Mouse (Mus musculus) WW6 (cell line): ENCODE measurements at regions not wholly inside any gene's neighbourhood (a gene's known extent, or its start where the extent isn't known, plus 50 kb on each side); places are given as distances from the start of the nearest gene placed in this dataset.
"Not testable (repeated sequence)": the region's sequence is repeated elsewhere in the genome, so short reads cannot be mapped to it uniquely, and the experiment has no call there.

Experiments
- DNase-seq: peaks from one replicate; pipeline ENCODE4 v3.0.0-alpha.2; 2013; ENCODE audit warnings: low read depth, low spot score

DNA sequence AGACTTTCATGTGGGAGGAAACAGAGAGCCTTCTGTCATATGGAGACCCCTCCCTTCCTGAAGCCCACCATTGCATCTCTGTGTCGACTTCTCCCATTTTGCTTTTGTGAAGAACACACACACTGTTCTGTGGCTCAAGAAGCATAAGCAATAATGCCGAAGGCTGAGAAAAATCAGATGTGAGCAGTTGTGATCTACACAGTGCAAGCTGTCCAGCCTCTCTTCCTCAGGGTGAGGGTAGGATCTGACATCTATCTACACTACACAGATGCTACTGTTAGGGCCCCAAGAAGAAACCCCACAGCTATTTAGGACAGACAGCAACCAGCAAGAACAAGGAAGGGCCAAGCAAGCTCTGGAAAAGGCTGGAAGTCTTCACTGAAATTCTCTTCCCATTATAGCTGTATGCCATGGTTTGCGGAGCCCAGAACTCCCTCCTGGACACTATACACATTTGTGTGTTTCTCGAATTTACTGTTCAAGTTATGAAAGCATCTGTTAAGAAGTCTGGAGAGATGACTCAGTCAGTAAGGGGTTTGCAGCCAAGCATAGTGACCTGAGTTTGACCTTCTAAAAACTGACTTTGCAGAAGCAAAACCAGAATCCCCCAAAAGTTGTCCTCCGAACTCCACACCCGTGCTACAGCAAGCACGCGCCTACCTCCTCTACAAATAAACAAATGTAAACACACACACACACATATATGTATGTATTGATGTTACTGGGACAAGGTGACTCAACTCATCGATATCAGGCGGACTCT is 218.3 kb upstream of the Sesn3 start:
- DNase-seq = no peak

DNA sequence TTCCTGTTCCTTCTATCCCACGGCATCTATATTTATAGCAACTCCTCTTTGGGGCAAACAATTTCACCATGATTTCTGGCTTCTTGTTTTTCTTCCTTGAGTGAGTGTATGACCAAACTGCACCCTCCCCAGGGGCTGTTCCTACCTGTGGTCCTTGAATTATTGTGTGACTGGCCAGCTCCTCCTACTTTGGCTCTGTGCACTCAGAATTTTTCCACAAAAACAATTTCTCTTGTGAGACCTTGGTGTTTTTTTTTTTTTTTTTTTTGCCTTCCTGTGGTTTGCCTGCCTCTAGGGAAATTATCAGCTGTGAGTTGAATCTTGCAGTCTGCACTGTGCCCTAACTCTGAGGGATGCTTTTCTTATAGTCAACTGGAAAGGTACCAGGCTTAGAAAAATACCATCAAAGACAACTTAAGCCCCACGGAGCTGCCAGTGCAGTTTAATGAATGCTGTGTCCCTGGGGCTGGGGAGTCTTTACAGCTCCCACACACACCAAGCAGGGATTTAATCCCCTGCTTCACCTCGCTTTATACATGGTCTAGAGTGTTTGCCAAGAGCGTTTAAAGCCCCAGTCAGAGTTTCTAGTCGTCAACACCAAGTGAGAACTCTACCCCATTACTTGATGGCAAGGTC is 216.2 kb upstream of the Sesn3 start:
- DNase-seq = no peak

DNA sequence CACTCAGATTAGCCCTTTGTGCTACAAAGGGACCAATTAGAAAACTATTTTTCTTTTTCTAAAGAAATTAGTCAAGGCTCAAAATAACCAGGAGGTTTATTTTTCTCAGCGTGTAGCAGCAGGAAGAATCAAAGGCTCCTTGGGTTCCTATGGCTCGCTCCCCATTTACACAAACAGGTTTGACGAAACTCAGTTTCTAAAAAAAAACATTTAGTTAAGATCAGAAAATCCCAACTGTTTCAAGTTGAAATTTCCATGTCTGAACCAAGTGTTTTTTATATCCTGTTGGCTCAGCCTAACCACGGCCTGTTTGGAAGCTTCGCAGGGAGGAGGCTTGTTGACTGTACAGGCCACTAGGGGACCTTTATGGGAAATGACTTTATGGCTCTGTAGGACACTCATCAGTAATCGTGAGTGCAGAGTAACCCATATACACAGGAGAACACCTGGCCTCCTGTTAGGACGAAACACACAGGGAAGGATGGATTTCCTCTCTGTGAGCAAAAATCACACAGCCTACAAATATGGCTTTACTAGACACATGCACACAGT is 215.6 kb upstream of the Sesn3 start:
- DNase-seq = no peak

DNA sequence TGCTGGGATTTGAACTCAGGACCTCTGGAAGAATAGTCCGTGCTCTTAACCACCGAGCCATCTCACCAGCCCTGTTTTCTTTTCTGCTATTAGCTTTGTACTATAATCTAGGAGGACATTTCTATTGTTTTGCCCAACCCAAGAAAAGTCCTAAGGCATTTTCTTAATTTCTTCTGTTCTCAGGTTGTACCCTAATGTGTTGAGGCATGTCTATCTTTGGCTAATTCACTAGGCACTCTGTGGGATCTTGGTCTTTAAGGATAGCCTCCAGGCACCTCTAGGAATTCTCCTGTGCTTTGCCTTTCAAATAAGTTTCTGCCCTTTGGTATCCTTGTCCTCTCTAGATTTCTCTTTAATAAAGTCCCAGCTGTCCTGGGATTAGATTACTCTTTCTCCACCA is 214.6 kb upstream of the Sesn3 start:
- no peak for DNase-seq

DNA sequence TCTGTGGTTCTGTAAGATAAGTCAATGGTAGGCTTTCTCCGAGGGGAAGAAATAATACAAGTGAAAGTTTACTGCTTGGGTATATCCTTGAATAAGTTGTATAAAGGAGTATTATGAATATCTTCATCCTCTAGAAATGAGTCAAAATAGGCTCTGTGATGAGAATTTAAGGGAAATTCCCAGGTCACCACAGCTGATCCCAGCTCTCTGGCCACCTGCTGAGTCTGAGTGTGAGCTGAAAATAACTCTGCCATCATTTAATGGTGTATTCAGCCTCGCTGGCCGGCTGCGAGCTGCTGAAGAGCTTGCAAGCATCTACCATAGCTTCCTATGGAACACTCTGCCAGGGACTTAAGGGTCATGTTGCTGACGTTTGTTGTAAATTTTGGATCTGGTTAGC is 213.5 kb upstream of the Sesn3 start:
- DNase-seq = no peak

DNA sequence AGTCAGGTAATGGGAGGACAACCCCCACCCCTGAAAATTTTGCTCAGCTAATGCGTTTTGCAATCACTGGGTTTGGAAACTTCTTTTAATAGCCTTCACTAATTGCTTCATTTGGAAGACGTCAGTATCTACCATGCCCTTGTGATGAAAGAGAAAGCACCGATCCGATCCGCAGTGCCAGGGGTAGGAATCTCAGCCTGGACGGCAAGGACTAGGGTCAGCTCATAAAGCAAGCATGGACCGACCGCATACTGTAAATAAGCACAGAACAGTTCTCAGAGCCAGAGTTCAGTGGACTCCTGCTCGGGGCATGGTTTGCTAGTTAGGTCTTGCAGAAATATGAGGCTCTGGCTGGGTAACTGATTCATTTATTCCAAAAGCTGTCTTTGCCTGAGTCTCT is 213.0 kb upstream of the Sesn3 start:
- DNase-seq = no peak

DNA sequence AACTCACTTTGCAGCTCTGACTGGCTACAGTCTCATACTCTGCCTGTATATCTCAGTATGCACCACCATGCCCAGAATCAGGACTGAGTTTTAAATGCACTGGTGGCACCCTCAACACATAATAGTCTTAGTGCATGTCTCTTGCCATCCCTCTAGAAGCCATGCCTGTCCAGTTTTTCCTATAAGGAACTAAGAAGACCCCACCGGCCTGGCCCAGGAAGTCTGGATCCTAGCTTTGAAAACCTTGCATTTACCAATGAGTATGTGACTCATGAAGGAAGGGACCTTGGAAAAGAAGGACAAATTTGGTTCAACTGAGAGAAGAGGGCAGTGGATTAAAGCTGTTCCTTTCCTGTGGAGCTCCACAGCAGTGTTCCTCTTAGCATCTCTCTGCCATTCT is 212.2 kb upstream of the Sesn3 start:
- DNase-seq = no peak

DNA sequence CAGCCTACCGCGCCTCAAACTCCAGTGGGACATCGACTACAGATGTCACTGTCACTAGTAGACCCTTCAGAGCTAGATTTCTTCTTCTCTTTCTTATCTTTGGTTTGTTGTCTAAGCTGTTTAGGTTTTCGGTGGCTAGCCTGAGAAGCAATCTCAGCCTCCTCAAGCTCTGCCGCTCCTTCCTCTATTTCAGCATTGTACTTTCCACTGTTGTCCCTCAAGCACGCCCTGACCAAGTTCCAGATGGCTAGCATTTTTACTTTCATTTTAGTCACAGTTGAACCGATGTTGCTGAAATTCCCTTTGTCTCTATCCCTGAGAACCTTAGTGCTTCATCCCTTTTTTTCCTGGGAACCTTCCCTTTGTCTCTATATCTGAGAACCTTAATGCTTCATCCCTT is 208.1 kb upstream of the Sesn3 start:
- not testable (repeated sequence) for DNase-seq

DNA sequence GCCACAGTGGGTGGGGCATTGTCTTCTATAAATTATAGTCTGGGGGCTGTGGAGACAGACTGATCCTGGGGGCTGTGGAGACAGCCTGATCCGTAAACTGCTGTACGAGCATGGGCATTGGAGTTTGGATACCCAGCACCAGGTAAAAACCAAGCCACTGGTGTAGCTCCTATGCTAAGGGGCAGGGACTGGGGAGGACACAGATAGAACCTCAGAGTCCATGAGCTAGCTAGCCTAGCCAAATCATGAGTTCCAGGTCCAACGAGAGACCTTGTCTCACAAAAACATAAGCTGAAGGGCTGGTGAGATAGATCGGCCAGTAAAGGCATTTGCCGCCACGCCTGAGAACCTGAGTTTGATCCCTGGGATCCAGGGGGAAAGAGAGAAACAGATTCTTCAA is 205.8 kb upstream of the Sesn3 start:
- DNase-seq = no peak

DNA sequence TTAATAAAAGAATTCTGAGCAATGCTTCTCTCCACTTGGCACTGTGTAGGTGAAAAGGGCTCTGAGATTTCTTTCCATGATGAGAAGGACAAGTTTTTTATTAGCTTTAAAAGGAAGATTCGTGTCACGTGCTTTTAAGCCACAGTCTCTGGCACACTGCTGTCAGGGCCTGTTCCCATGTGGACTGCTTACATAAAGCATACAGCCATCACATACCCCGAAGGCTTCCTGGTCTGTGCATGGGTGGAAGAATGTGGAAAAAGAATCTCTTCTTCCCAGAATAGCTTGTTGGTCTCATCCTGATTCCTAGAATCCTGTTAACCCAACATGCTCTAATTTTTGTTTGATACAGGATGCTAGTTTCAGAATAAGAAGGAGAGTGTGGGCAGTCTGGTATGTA is 205.1 kb upstream of the Sesn3 start:
- no peak for DNase-seq

DNA sequence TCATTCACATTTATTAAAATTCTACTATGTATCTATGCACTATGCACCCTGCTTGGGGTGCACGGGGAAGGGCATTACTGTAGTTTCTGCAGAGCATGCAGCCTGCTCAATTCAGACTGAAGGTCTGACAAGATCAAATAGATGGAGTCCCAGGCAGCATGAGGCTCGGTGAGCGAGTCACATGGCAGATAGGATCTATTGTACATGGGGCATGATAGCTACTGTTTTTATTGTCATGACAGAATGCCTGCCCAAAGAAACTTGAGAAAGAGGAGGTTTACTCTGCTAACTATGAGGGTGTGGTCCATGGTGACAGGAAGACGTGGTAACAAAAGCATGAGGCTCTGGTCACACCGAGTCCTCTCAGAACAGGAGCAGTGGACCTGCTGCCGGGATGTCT is 203.1 kb upstream of the Sesn3 start:
- DNase-seq = no peak

DNA sequence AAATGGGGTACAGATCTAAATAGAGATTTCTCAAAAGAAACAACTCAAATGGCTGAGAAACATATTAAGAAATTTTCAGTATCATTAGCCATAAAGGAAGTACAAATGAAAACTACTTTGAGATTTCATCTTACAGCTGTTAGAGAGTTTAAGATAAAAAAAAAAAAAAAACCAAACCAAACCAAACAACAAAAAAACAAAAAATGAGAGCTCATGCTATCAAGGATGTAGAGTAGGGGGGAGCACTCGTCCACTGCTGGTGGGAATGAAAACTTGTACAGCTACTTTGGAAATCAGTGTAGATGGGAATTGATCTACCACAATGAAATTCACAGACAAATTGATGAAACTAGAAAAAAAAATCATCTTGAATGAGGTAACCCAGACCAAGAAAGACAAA is 201.9 kb upstream of the Sesn3 start:
- no peak for DNase-seq

DNA sequence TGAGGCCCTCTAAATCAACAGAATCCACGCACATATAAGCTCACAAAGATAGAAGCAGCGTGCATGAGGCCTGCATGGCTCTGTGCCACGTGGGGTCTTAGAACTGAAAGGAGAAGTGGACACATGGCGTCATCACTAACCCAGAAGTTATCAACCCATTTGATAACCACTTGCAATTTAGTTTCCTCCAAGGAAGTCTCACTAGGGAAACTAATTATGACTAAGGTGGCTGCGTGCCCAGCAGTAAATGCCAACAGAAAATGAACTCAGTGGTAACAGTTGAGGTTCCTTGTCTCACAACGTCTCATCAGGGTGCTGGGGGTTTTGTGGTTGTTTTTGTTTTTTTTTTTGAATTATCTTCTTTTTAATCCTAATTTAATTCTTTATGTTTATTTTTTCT is 200.6 kb upstream of the Sesn3 start:
- DNase-seq = no peak

DNA sequence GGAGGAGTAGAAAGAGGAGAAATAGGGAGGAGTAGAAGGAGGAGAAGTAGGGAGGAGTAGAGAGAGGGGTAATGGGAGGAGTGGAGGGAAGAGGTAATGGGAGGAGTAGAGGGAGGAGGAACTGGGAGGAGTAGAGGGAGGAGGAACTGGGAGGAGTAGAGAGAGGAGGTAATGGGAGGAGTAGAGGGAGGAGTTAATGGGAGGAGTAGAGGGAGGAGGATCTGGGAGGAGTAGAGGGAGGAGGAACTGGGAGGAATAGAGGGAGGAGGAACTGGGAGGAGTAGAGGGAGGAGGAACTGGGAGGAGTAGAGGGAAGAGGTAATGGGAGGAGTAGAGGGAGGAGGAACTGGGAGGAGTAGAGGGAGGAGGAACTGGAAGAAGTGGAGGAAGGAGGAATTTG is 200.0 kb upstream of the Sesn3 start:
- not testable (repeated sequence) for DNase-seq

DNA sequence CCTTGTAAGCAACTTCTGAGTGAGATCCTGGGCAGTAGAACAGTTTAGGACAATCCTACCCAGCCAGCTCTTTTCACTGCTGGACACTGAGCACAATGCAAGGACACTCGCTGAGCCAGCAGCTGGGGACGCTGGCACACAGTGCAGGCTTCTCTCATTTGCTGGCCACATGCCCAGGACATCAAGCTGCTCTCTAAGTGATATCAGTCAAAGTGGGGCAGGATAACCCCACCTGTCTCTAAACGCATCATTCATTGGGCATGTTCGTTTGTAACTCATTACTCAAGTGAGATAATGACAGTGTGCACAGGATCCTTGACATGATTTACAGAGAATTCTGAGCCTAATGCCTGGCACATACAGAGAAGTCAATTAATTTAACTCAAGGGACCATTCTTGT is 199.4 kb upstream of the Sesn3 start:
- no peak for DNase-seq

DNA sequence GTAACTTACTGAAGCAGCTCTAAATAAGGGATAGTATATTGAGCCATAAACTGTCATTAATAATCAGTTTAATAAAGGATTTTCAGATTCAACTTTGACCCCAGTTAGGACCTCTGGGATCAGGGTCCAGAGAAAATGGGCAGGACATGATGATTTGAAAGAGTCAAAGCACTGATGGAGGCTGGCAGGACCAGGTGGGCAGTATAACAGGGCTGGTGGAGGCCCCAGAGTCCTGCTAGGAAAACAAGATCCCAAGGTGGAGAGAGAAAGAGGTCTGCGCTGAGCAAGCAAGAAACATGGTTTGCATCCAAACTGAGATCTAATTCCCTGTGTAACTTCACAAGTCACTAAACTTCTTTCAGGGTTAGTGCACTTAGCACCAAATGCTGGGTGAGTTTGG is 199.0 kb upstream of the Sesn3 start:
- DNase-seq = no peak

DNA sequence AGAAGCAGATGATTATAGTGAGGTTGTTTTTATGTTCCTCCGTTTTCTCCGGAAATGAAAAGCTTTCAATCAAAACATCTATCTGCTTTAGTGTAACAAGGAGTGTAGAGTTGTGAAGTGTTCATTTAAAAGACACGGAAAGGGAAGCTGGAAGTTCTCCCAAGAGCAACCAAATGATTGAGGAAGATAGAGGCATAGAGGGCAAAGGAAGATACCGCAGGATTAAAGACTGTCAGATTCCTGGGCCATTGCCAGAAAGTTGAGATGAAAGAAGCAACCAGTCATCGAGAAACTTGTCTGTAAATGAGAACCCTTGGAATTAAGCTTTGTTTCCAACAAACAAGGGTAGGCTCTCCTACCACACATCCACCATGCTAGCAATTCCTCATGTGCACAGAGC is 198.1 kb upstream of the Sesn3 start:
- DNase-seq = no peak

DNA sequence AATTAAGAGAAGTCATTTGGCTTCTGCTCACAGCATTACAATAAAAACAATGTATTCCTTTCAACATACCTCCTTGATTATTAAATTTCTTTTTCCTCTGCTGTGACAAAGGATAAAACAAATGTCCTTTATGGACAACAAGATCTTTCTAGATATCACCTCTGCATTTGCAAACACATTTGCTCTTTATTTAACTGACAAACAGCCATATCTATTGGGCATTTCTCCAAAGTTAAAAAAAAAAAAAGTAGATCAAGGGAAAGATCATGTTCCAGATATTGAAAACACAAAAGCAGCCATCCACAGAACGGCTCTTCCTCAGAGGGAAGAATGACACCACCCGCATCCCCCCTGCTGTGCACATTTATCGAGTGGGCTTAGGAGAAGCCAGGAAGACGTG is 193.7 kb upstream of the Sesn3 start:
- DNase-seq = no peak

DNA sequence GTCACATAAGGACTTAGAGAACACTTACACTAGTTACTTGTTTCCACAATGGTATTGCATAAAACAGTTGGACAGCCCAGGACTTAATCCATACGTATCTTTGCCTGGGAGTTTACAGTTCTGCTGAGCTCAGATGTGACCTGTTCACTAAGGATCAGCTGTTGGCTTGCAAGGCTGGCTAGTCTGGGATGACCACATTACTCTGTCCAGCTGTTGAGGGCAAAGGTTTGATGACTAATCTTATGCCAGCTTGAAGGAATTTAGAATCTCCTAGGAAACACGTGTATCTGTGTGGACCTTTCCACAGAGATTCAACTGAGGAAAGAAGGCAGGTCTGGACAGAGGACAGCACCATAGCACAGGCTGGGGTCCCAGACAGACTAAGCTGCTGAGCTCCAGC is 188.7 kb upstream of the Sesn3 start:
- no peak for DNase-seq

DNA sequence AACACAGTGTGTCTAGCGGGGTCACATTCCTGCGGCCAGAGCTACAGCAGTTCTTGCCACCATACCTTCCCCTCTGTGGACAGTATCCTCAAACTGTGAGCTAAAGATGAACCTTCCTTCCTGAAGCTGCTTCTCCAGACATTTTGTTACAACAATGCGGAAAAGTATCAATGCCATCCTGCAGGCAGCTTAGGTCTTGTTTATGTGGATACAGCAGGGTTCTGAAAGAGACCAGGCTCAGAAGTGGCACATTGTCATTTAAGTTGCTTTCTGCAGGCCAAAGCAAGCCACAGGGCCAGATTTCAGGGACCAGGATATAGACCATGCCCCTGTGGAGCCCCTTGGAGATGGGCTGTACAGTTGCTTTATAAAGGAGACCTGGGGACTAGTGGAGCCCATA is 188.3 kb upstream of the Sesn3 start:
- no peak for DNase-seq

DNA sequence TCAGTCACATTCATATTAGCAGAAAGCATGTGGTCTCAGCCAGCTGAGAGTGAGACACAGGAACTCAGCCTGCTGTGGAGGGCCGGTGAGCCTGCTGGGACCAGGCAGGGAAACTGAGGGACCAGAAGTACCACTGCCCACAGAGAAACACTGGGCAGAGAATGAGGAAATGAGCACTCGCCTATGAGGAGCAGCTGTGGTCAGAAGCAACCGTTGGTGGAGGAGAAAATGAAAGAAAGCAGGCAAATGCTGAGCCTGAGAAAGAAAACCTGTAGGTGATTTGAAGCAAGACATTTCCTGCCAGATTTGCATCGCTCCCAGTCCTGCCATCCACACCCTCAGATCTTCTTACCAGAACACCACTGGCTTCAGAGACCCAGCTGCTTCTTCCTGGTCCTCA is 187.0 kb upstream of the Sesn3 start:
- DNase-seq = no peak

DNA sequence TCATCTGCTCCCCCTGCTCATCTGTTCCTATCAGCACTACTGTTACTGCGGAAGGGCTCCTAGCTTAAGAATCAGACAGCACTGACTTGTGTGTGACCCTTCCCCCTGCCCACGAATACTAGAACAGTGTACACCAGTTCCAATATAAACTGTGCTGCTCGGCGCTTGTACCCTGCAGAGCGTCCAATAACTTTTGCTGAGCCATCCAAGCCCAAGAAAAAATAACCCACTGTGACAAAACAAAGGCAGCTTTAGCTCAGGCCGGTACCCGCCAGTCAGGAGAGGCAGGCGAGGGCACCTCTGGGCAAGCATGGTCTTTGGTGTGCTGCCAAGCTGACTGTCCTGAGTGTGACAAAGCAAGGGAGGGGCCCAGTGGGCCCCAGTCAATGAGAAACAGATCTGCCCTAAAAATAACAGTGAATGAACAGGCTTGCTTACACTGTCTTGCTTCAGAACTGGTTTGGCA is 185.0 kb upstream of the Sesn3 start:
- no peak for DNase-seq

DNA sequence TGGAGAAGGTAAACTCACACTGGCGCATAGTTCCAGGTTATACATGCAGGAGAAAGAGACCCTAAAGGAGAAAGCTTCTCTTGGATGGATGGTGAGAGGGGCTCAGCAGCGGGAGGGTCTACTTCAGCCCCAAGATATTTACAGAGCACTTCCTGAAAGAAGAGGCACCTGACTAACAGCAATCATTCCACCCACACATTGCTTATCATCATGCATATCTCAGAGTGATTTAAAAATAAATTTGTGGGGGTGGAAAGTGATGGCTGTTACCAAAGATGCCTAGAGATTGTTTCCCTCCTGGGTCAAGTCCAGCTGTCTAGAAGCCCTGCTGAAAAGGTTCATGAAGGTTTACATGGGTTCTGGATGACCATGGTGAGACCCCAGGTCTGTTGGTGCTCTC is 184.4 kb upstream of the Sesn3 start:
- DNase-seq = no peak
